Mouse (Mus musculus): Measurements from ENCODE around the gene Parva. TPM values are rescaled to one million over a fixed set of nuclear protein-coding genes. Genes with fewer than 3 reads are reported as not detected.

The Parva gene
- 22.6 TPM for polyA plus RNA-seq (2014; fragmentation: Illumina TruSeq; extraction: RNeasy Lipid Tissue Mini Kit (QIAGEN cat#74804); ENCODE audit: low replicate concordance)

DNA sequence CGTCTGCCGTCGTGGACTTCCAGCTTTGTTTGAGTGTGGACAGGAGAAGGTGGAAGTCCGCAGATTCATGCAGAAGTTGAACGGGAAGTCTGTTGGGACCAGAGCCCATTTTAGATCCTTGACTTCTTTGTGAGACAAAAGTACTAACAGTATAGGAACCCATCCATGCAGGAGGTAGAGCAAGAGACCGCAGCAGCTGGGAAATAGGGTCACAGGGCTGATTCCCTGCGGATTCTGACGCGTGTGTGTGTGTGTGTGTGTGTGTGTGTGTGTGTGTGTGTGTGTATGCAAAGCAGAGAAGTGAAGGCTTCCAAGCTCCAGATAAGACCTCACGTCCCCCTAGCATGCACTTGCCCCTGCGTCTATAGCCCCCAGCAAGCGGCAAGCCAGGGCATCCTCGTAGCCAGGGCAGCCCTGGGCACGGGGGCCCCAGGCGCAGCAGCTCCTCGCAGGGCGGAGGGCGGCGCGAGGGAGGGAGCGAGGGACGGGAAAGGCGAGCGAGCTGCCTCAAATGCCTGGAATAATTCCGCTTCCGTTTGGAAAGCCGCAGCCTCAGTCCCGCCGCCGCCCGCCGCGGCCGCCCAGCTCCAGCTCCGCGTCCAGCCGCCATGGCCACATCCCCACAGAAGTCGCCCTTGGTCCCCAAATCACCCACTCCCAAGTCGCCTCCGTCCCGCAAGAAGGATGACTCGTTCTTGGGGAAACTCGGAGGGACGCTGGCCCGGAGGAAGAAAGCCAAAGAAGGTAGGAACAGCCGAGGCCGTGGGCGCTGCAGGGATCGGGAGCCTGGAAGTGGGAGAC lies at the start of gene Parva:
Gene Parva, plus strand, starts transcription at position 149 of the 801 bp plus-strand sequence.

Other genes starting within 250 kb of the Parva start
- gene Mical2, start 201.6 kb upstream of the Parva start, polyA plus RNA-seq (2014; fragmentation: Illumina TruSeq; extraction: RNeasy Lipid Tissue Mini Kit (QIAGEN cat#74804); ENCODE audit: low replicate concordance): 20.7 TPM

Measured in small intestine, adult 10 weeks (tissue).